Mouse (Mus musculus) layer of hippocampus, adult 9-10 months (tissue): ENCODE data around the gene Srarp.
A peak's percentile ranks its signal among the peaks of the same experiment; 100 is the strongest.

Experiments
- DNase-seq: peaks from one replicate; pipeline ENCODE4 v3.0.0; 2022; ENCODE audit warnings: low spot score

Gene Srarp

GRCm38 (mm10) chr4:141389366-141390150 lies 46.3 kb downstream of the Srarp start:
- DNase-seq = no peak

GRCm38 (mm10) chr4:141387933-141388332 lies 48.0 kb downstream of the Srarp start:
- DNase-seq = no peak

- peak; percentile 55 for DNase-seq
Measured at GRCm38 (mm10) chr4:141387093-141387784, 48.7 kb downstream of the Srarp start.

GRCm38 (mm10) chr4:141386150-141386549 lies 49.8 kb downstream of the Srarp start:
- no peak for DNase-seq

GRCm38 (mm10) chr4:141385275-141385674 lies 50.6 kb downstream of the Srarp start:
- no peak for DNase-seq
